Mouse (Mus musculus) adrenal gland, adult 2 months (tissue): Measurements from ENCODE around the gene Scgb2b21. TPM values are rescaled to one million over a fixed set of nuclear protein-coding genes. Genes with fewer than 3 reads are reported as not detected.
"Not testable (repeated sequence)": the region's sequence is repeated elsewhere in the genome, so short reads cannot be mapped to it uniquely, and the experiment has no call there.

Experiments
- DNase-seq: peaks from one replicate; pipeline ENCODE4 v3.0.0; 2021
- long read RNA-seq: library from polyadenylated mRNA; stranded (forward); transcript quantifications from one replicate; pipeline ENCODE4 v2.0.0, GENCODE M21; 2021
- polyA plus RNA-seq: library from polyadenylated mRNA; depleted of rRNA; stranded (reverse); fragments of >200 nt; gene quantifications from 2 replicates; pipeline ENCODE4 v1.2.3, GENCODE M21; 2012; rRNA removed
- total RNA-seq, 2 experiments: library from RNA; stranded (reverse); gene quantifications; 2 replicates each; pipeline ENCODE4 v1.2.3; 2021

Gene Scgb2b21
- total RNA-seq (not detected), polyA plus RNA-seq (not detected in 2 replicates)
- long read RNA-seq, result 0 reads

DNA sequence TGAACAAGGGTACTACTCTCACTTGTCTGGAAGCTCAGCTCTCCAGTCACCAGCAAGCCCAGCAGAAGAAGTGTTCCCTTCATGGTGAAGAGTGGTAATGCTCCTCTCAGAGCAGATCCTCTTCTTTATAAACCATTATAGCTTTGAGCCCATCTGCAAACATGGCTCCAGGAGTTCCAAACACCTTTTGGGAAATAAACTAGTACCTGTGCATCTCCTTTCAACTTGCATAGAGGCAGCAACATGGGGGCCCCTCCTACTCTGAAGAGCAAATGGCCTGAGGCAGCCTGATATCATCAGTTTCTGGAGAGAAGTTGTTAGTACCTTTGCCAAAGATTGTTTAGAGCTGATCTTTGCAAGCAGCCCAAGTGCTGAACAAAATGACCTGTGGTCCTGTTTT is at the start of gene Scgb2b21:
TSS of gene Scgb2b21 (minus strand) at position 101 of the 400 bp plus-strand sequence.
- no peak for DNase-seq

- DNase-seq, result not testable (repeated sequence)
Observed at GRCm38 (mm10) chr7:33543420-33543819, 23.2 kb upstream of the Scgb2b21 start.

Other genes with a start within 250 kb of the Scgb2b21 start
- not detected for gene Scgb2b19, start 240.1 kb downstream of the Scgb2b21 start, total RNA-seq
- not detected in 2 replicates for gene Scgb2b19, start 240.1 kb downstream of the Scgb2b21 start, polyA plus RNA-seq
- gene Scgb1b19, start 233.2 kb downstream of the Scgb2b21 start, total RNA-seq, result not detected
- not detected in 2 replicates for gene Scgb1b19, start 233.2 kb downstream of the Scgb2b21 start, polyA plus RNA-seq
- gene Scgb2b20, start 154.1 kb downstream of the Scgb2b21 start, total RNA-seq, result not detected
- not detected in 2 replicates for gene Scgb2b20, start 154.1 kb downstream of the Scgb2b21 start, polyA plus RNA-seq
- gene Scgb1b20, start 147.2 kb downstream of the Scgb2b21 start, total RNA-seq, result not detected
- gene Scgb1b20, start 147.2 kb downstream of the Scgb2b21 start, polyA plus RNA-seq, result not detected in 2 replicates
- not detected for gene Scgb2b24, start 218.9 kb upstream of the Scgb2b21 start, total RNA-seq
- not detected in 2 replicates for gene Scgb2b24, start 218.9 kb upstream of the Scgb2b21 start, polyA plus RNA-seq
- gene Scgb1b24, start 223.3 kb upstream of the Scgb2b21 start, total RNA-seq, result not detected
- not detected in 2 replicates for gene Scgb1b24, start 223.3 kb upstream of the Scgb2b21 start, polyA plus RNA-seq